Mouse (Mus musculus): Measurements from ENCODE around the gene Smgc. TPM values are rescaled to one million over a fixed set of nuclear protein-coding genes. Genes with fewer than 3 reads are reported as not detected.
"Not testable (repeated sequence)": the region's sequence is repeated elsewhere in the genome, so short reads cannot be mapped to it uniquely, and the experiment has no call there.

Smgc gene
- total RNA-seq (2021) = not detected
- long read RNA-seq, experiment 1 = 0 reads
- long read RNA-seq, experiment 2 = 0 reads

DNA sequence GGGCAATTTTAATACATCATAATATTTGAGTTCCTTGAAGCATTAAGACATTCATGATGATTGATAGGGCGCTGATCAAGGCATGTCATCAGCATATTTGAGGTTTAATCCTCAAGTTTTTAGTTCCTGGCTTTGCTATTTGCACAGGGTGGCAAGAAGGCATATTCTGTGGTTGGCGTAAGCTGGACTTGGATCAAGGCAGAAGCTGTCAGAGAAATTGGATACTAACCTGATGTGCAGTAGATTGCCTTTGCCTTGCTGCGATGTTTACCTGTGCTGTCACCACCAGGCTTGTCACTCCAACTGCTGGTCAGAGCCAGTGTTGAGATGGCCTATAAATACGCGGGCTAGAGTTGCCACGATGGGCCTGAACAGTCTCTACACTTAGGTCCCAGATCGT lies at the start of gene Smgc:
Gene Smgc (plus strand): TSS at position 301 of the 400 bp plus-strand sequence.
- no peak for DNase-seq (ENCODE audit: low spot score in 2 of 2)

DNA sequence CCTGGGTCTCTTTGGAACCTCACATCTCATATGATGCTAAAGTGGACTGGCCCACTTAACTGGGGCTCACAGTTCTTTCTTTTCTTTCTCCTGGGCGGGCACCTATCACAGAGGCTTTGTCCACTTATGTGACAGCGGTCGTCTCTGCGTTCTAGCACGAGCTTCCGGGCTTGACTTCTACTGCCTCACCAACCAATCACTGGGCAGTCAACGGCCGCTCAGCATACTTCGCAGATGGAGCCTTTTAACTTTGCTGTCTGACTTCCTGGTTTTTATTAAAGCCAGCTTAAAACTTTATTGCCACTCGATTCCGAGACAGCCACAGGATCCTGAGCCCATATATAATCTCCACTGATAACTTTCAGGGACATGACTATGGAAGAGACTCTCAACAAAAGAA lies 49.7 kb upstream of the Smgc start:
- DNase-seq (ENCODE audit: low spot score in 2 of 2) = no peak

- DNase-seq (ENCODE audit: low spot score in 2 of 2) = no peak
Observed at GRCm38 (mm10) chr15:91806463-91806862, 31.6 kb upstream of the Smgc start.

DNA sequence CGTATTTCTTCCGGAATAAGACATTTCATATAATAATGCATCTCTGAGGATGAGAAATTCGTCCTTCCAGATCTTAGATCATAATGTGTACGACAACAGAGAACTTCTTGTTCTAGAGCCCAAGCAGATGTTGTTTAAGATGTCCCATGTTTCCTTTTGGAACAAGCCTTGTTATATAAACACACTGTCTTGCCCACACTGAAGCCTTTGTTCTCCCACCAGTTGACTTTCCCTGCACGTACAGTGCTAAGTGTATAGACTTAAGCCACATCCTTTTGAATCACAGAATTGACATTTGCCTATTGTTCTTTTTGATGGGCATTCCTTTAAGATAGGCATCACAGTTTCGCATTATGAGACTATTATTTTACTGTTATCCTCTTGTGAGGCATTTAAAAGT lies 2.7 kb upstream of the Smgc start:
- DNase-seq (ENCODE audit: low spot score in 2 of 2) = no peak

- DNase-seq (ENCODE audit: low spot score in 2 of 2) = not testable (repeated sequence)
Observed at GRCm38 (mm10) chr15:91864130-91864529, 26.1 kb downstream of the Smgc start.

DNA sequence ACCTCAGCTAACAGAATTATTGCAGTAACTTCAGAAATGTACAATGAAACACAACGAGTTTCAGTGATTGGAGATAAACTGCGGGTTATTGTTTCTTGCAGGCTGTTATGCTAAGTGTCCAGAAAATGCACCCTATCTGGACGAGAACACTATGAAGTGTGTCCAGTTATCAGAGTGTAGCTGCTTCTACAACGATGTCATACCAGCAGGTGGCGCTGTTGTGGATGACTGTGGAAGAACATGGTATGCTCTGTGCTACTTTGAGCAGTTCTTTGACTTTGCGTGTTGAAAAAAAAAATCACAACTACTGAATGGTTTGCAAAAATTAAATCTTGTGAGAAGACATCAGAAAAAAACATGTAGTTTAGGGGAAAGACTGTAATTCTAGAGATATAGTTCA lies 62.2 kb downstream of the Smgc start:
- peak; percentile 2 to 21 for DNase-seq (ENCODE audit: low spot score in 2 of 2)

GRCm38 (mm10) chr15:91907046-91907445 lies 69.0 kb downstream of the Smgc start:
- DNase-seq (ENCODE audit: low spot score in 2 of 2) = peak; percentile 25 to 58

Other genes with a start within 250 kb of the Smgc start
- 10 to 100 TPM in 1 of 2 experiments, 1 to 10 TPM in 1; 7.8 to 99.8 TPM for gene Lrrk2, start 165.1 kb upstream of the Smgc start, total RNA-seq (2021)
- gene Cntn1, start 212.9 kb downstream of the Smgc start, total RNA-seq (2021) = 1 to 10 TPM; 3.8 to 4.6 TPM